Mouse (Mus musculus): ENCODE measurements around the gene Mgat4c. TPM values are rescaled to one million over a fixed set of nuclear protein-coding genes. Genes with fewer than 3 reads are reported as not detected.

Gene Mgat4c
- polyA plus RNA-seq, 1 experiment from 2014 or later: not detected

GRCm38 (mm10) chr10:101795507-101795906 lies 114.2 kb downstream of the Mgat4c start:
- H3K4me1 ChIP-seq (ENCODE audit: control insufficient read depth in 2 of 2, insufficient read depth in 2 of 2, low read length in 2 of 2): no peaks in the 10 kb centered on the region
- 80% methylated on average over 1 of the region's 1 CpGs for WGBS

GRCm38 (mm10) chr10:101798831-101799474 lies 117.7 kb downstream of the Mgat4c start:
- H3K27me3 ChIP-seq (ENCODE audit: control insufficient read depth, insufficient read depth, low read length): no peaks in the 10 kb centered on the region
- H3K4me1 ChIP-seq (ENCODE audit: control insufficient read depth in 2 of 2, insufficient read depth in 2 of 2, low read length in 2 of 2): no peaks in the 10 kb centered on the region
- no peak overlapping the region for H3K27ac ChIP-seq (replicated peaks in 1 of 2; ENCODE audit: control insufficient read depth in 1 of 2, insufficient read depth in 1 of 2, low read depth in 2 of 2, low read length in 2 of 2)
- no peak overlapping the region for H3K9ac ChIP-seq (ENCODE audit: low read length)
- no peaks in the 10 kb centered on the region for H3K9me3 ChIP-seq (ENCODE audit: control insufficient read depth, low read length)
- WGBS: 56% methylated on average over 2 of the region's 2 CpGs
- no peak for ATAC-seq (ENCODE audit: insufficient number of reproducible peaks, insufficient read depth, low FRiP score, low read depth)
- no peak overlapping the region for H3K4me3 ChIP-seq (ENCODE audit: control insufficient read depth in 1 of 2, insufficient read depth in 1 of 2, low read depth in 1 of 2, low read length in 2 of 2)
- no peaks in the 10 kb centered on the region for H3K36me3 ChIP-seq (ENCODE audit: control insufficient read depth, insufficient read depth, low read length)
- H3K4me2 ChIP-seq (ENCODE audit: low read length): no peak overlapping the region

More at GRCm38 (mm10) chr10:101795507-101795906, 114.2 kb downstream of the Mgat4c start:
- no peak for ATAC-seq (ENCODE audit: insufficient number of reproducible peaks, insufficient read depth, low FRiP score, low read depth)
- no peaks in the 10 kb centered on the region for H3K9me3 ChIP-seq (ENCODE audit: control insufficient read depth, low read length)
- H3K27ac ChIP-seq (replicated peaks in 1 of 2; ENCODE audit: control insufficient read depth in 1 of 2, insufficient read depth in 1 of 2, low read depth in 2 of 2, low read length in 2 of 2): no peak overlapping the region
- H3K4me2 ChIP-seq (ENCODE audit: low read length): no peak overlapping the region
- no peaks in the 10 kb centered on the region for H3K27me3 ChIP-seq (ENCODE audit: control insufficient read depth, insufficient read depth, low read length)
- H3K4me3 ChIP-seq (ENCODE audit: control insufficient read depth in 1 of 2, insufficient read depth in 1 of 2, low read depth in 1 of 2, low read length in 2 of 2): no peak overlapping the region
- H3K9ac ChIP-seq (ENCODE audit: low read length): no peak overlapping the region
- no peaks in the 10 kb centered on the region for H3K36me3 ChIP-seq (ENCODE audit: control insufficient read depth, insufficient read depth, low read length)

- no peaks in the 10 kb centered on the region for H3K9me3 ChIP-seq (ENCODE audit: control insufficient read depth, low read length)
- H3K4me2 ChIP-seq (ENCODE audit: low read length): no peak overlapping the region
- 92% methylated on average over 2 of the region's 2 CpGs for WGBS
Measured at GRCm38 (mm10) chr10:101808768-101809167, 127.5 kb downstream of the Mgat4c start.

GRCm38 (mm10) chr10:101816902-101817301 lies 135.6 kb downstream of the Mgat4c start:
- 76% methylated on average over 5 of the region's 5 CpGs for WGBS

More at GRCm38 (mm10) chr10:101808768-101809167, 127.5 kb downstream of the Mgat4c start:
- Histone ChIP-seq H3K4me1 (ENCODE audit: control insufficient read depth in 2 of 2, insufficient read depth in 2 of 2, low read length in 2 of 2) (no peaks in the 10 kb centered on the region), H3K27ac (replicated peaks in 1 of 2; ENCODE audit: control insufficient read depth in 1 of 2, insufficient read depth in 1 of 2, low read depth in 2 of 2, low read length in 2 of 2) (no peak overlapping the region), H3K9ac (ENCODE audit: low read length) (no peak overlapping the region), H3K27me3 (ENCODE audit: control insufficient read depth, insufficient read depth, low read length) (no peaks in the 10 kb centered on the region), H3K4me3 (ENCODE audit: control insufficient read depth in 1 of 2, insufficient read depth in 1 of 2, low read depth in 1 of 2, low read length in 2 of 2) (no peak overlapping the region), H3K36me3 (ENCODE audit: control insufficient read depth, insufficient read depth, low read length) (no peaks in the 10 kb centered on the region)
- no peak for ATAC-seq (ENCODE audit: insufficient number of reproducible peaks, insufficient read depth, low FRiP score, low read depth)

GRCm38 (mm10) chr10:101827944-101828343 lies 146.7 kb downstream of the Mgat4c start:
- no peak overlapping the region for H3K27ac ChIP-seq (replicated peaks in 1 of 2; ENCODE audit: control insufficient read depth in 1 of 2, insufficient read depth in 1 of 2, low read depth in 2 of 2, low read length in 2 of 2)
- H3K4me2 ChIP-seq (ENCODE audit: low read length): no peak overlapping the region
- no peaks in the 10 kb centered on the region for H3K36me3 ChIP-seq (ENCODE audit: control insufficient read depth, insufficient read depth, low read length)
- H3K4me3 ChIP-seq (ENCODE audit: control insufficient read depth in 1 of 2, insufficient read depth in 1 of 2, low read depth in 1 of 2, low read length in 2 of 2): no peak overlapping the region
- H3K4me1 ChIP-seq (ENCODE audit: control insufficient read depth in 2 of 2, insufficient read depth in 2 of 2, low read length in 2 of 2): no peaks in the 10 kb centered on the region
- no peaks in the 10 kb centered on the region for H3K27me3 ChIP-seq (ENCODE audit: control insufficient read depth, insufficient read depth, low read length)
- no peak overlapping the region for H3K9ac ChIP-seq (ENCODE audit: low read length)
- H3K9me3 ChIP-seq (ENCODE audit: control insufficient read depth, low read length): no peaks in the 10 kb centered on the region
- WGBS: 82% methylated on average over 2 of the region's 2 CpGs
- no peak for ATAC-seq (ENCODE audit: insufficient number of reproducible peaks, insufficient read depth, low FRiP score, low read depth)

More at GRCm38 (mm10) chr10:101816902-101817301, 135.6 kb downstream of the Mgat4c start:
- Histone ChIP-seq H3K36me3 (ENCODE audit: control insufficient read depth, insufficient read depth, low read length) (no peaks in the 10 kb centered on the region), H3K4me2 (ENCODE audit: low read length) (no peak overlapping the region), H3K4me1 (ENCODE audit: control insufficient read depth in 2 of 2, insufficient read depth in 2 of 2, low read length in 2 of 2) (no peaks in the 10 kb centered on the region), H3K27ac (replicated peaks in 1 of 2; ENCODE audit: control insufficient read depth in 1 of 2, insufficient read depth in 1 of 2, low read depth in 2 of 2, low read length in 2 of 2) (no peak overlapping the region), H3K9me3 (ENCODE audit: control insufficient read depth, low read length) (no peaks in the 10 kb centered on the region), H3K4me3 (ENCODE audit: control insufficient read depth in 1 of 2, insufficient read depth in 1 of 2, low read depth in 1 of 2, low read length in 2 of 2) (no peak overlapping the region), H3K27me3 (ENCODE audit: control insufficient read depth, insufficient read depth, low read length) (no peaks in the 10 kb centered on the region), H3K9ac (ENCODE audit: low read length) (no peak overlapping the region)
- ATAC-seq (ENCODE audit: insufficient number of reproducible peaks, insufficient read depth, low FRiP score, low read depth): no peak

- Histone ChIP-seq H3K4me3 (ENCODE audit: control insufficient read depth in 1 of 2, insufficient read depth in 1 of 2, low read depth in 1 of 2, low read length in 2 of 2) (no peak overlapping the region), H3K9ac (ENCODE audit: low read length) (no peak overlapping the region), H3K27me3 (ENCODE audit: control insufficient read depth, insufficient read depth, low read length) (no peaks in the 10 kb centered on the region), H3K4me2 (ENCODE audit: low read length) (no peak overlapping the region), H3K4me1 (ENCODE audit: control insufficient read depth in 2 of 2, insufficient read depth in 2 of 2, low read length in 2 of 2) (no peaks in the 10 kb centered on the region), H3K9me3 (ENCODE audit: control insufficient read depth, low read length) (no peaks in the 10 kb centered on the region), H3K36me3 (ENCODE audit: control insufficient read depth, insufficient read depth, low read length) (no peaks in the 10 kb centered on the region), H3K27ac (replicated peaks in 1 of 2; ENCODE audit: control insufficient read depth in 1 of 2, insufficient read depth in 1 of 2, low read depth in 2 of 2, low read length in 2 of 2) (no peak overlapping the region)
- WGBS: 79% methylated on average over 2 of the region's 2 CpGs
- no peak for ATAC-seq (ENCODE audit: insufficient number of reproducible peaks, insufficient read depth, low FRiP score, low read depth)
Measured at GRCm38 (mm10) chr10:101856115-101856514, 174.8 kb downstream of the Mgat4c start.

GRCm38 (mm10) chr10:101889866-101890265 lies 208.6 kb downstream of the Mgat4c start:
- H3K4me1 ChIP-seq (ENCODE audit: control insufficient read depth in 2 of 2, insufficient read depth in 2 of 2, low read length in 2 of 2): no peaks in the 10 kb centered on the region
- no peaks in the 10 kb centered on the region for H3K27me3 ChIP-seq (ENCODE audit: control insufficient read depth, insufficient read depth, low read length)
- no peak overlapping the region for H3K4me2 ChIP-seq (ENCODE audit: low read length)
- no peak overlapping the region for H3K27ac ChIP-seq (replicated peaks in 1 of 2; ENCODE audit: control insufficient read depth in 1 of 2, insufficient read depth in 1 of 2, low read depth in 2 of 2, low read length in 2 of 2)
- ATAC-seq (ENCODE audit: insufficient number of reproducible peaks, insufficient read depth, low FRiP score, low read depth): no peak
- no peak overlapping the region for H3K4me3 ChIP-seq (ENCODE audit: control insufficient read depth in 1 of 2, insufficient read depth in 1 of 2, low read depth in 1 of 2, low read length in 2 of 2)
- H3K9me3 ChIP-seq (ENCODE audit: control insufficient read depth, low read length): no peaks in the 10 kb centered on the region
- H3K9ac ChIP-seq (ENCODE audit: low read length): no peak overlapping the region
- WGBS: 67% methylated on average over 1 of the region's 1 CpGs
- H3K36me3 ChIP-seq (ENCODE audit: control insufficient read depth, insufficient read depth, low read length): no peaks in the 10 kb centered on the region

- Histone ChIP-seq H3K9ac (ENCODE audit: low read length) (no peak overlapping the region), H3K27me3 (ENCODE audit: control insufficient read depth, insufficient read depth, low read length) (no peaks in the 10 kb centered on the region), H3K27ac (replicated peaks in 1 of 2; ENCODE audit: control insufficient read depth in 1 of 2, insufficient read depth in 1 of 2, low read depth in 2 of 2, low read length in 2 of 2) (no peak overlapping the region), H3K4me3 (ENCODE audit: control insufficient read depth in 1 of 2, insufficient read depth in 1 of 2, low read depth in 1 of 2, low read length in 2 of 2) (no peak overlapping the region), H3K9me3 (ENCODE audit: control insufficient read depth, low read length) (no peaks in the 10 kb centered on the region), H3K4me2 (ENCODE audit: low read length) (no peak overlapping the region), H3K36me3 (ENCODE audit: control insufficient read depth, insufficient read depth, low read length) (no peaks in the 10 kb centered on the region), H3K4me1 (ENCODE audit: control insufficient read depth in 2 of 2, insufficient read depth in 2 of 2, low read length in 2 of 2) (no peaks in the 10 kb centered on the region)
- no peak for ATAC-seq (ENCODE audit: insufficient number of reproducible peaks, insufficient read depth, low FRiP score, low read depth)
Measured at GRCm38 (mm10) chr10:101917328-101917814, 236.1 kb downstream of the Mgat4c start.
